Mouse (Mus musculus) c-Kit-positive CD71-positive TER-119-positive erythroid progenitor cells, embryonic 14.5 days (primary cell): Measurements from ENCODE around the gene Gas2.
A peak's percentile ranks its signal among the peaks of the same experiment; 100 is the strongest.

ENCODE experiments used
- DNase-seq: peaks from one replicate; pipeline ENCODE4 v3.0.0-alpha.2; 2013; ENCODE audit warnings: low spot score

Gas2 gene

DNA sequence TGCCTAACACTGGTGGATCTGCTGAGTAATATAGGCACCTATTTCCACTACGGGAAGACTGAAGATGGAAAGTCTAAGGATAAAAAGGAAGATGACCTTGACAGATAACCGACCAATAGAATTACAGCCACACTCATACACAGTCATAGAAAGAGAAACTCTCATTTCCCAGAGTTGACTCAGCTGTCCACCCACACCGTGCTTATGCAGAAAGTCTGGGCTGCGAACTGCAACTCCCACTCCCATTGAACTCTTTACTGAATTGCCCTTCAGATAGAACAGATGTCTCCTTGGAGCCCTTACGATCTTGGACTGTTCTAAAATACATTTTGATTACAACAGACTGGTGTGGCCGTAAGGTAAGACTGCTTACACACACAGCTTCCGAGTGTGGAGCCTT is 102.9 kb downstream of the Gas2 start:
- DNase-seq, result no peak

DNA sequence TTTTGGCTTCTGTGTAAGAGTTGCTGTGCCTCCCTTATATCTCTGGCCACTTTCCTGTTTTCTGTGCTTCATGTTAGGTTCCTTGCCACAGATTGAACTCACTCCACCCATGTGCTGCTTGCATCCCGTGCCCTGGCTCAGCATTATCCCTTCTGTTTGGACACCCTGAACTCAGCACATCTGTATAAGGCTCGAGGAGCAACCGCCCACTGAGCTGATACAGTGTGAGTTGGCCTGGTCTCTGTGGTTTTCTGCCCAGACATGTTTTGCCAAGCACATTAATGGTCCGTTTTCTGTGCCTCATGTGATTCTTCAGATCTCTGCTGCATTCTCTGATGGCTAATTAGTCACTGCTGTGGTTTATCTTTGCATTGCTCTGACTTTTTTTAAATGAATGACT is 105.8 kb downstream of the Gas2 start:
- no peak for DNase-seq

DNA sequence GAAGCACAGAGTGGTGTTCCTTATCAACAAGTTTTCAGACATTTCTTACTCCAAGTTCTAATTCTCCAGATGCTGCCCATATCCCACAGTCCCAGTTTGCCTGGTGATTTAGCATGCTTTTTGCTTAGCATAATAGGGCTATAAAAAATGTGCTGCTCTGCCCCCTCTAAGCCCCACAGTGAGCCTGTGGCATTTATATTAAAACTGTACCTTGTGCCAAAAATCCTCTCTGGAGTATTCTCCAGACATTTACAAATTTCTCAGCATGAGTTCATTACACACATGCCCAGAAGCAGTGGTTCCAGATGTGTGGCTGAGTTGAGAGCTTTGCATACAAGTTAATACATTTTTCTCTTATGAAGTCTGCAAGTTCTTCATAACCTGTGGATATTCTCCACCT is 107.6 kb downstream of the Gas2 start:
- DNase-seq, result no peak

DNA sequence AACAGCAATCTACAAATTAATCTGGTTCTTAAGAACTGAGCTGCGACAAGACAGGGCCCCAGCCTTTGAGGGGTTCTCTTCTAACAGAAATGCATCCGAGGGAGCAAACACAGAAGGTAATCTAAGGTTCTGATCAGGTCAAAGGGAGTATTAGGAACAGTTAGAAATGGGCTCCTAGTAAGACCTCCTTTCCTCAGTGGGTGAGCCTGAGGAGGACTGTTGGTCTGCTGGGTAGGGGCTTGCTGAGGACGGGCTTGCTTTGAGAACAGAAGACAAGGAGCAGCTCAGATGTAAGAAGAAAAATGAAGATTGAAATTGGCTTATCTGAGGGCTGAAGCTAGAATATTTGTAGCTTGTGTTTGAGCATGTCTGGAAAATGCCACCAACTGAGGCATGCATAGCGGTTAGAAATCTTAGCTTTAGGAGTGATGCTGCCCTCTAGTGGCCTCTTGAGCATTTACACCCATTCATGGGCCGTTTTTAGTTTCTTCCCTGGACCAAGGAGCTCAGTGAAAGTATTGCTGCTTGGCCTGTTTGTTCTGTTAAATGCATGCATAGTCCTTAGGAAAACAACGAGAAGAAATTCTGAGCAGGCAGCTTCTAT is 110.5 kb downstream of the Gas2 start:
- peak; percentile 55 for DNase-seq

DNA sequence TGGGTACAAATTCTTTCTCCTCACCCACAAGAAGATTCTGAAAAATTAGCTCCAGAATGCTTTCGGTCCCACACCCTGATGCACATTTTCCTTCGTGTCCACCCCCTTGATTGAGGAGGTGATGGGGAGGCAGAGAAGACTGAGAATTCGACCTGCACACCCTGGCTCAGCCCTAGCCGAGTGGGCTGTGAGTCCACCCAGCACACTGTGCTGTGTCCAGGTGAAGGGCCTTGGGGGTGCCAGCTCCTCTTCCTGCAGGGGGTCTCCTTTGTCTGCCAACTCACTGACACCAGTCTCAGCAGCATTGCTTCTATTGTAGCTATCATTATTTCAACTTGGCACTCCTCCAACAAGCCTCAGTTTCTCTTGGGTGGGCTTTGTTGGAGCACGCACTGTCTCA is 111.3 kb downstream of the Gas2 start:
- no peak for DNase-seq

DNA sequence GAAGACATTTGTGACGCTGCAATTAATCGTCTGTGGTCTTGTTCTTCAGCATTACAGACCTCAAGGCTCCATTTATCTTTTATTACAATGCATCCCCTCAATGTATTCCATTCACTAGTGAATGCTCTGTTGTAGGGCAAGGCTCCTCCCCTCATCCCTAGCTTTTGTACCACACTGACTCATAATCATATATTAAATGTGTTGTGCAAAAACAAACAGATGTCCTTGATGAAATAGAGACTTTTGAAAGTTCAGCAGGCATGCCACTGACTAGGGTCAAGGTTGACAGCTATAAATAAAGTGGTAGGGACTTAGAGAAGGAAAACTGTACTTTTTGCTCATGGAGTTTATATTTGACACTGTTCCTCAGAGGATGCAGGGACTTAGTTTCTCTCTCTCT is 111.7 kb downstream of the Gas2 start:
- DNase-seq, result no peak

DNA sequence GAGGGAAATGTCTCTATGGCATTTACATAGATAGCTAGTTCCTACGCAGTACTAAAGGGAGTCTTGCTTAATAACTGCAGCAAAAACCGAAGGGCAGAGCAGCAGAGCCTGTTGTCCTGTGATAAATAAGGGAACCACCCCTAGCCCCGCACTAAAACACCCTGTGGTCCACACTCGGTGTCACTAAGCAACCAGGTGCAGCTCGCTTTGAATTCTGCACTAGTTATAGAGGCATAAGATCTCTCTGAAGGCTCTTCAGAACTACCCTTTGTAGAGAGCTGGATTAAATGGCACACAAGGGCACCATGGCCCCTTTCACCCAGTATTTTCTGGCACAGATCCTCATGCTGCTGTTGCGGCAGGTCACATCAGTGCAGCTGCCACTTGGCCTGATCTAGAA is 113.4 kb downstream of the Gas2 start:
- no peak for DNase-seq

DNA sequence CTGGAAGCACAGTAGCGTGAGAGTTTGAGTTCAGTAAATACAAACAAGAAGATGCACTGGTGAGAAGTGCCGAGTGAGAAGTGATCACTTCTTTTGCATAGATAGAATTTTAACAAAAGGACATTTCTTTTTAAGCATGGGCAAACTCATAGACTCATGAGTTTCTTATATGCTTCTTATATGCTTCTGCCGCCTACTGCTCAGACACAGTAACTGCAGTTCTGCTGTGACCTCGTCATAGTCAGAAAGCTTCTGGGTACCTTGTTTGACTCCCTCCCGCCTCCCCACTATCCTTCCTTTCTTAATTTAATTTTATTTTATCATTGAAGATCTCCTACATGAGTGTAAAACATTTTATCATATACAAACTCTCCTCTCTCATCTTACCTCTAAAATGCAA is 117.5 kb downstream of the Gas2 start:
- no peak for DNase-seq

DNA sequence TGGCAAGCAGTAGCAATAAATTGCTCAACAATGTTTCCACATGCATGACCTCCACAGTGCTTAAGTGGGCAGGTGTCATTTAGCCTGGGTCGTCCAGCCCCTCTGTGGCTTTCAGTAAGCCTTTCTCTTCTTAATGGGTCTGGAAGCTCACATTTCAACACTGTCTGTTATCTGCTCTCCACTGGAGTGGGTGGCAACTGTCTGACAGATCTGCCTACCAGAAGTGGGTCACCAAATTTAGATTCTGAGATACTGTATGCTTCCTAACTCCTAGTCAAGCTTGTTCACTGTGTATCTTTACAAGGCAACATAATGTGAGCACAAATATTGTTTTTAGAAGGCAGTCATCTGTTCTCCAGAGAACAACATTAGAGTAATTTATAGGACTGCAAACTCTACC is 120.5 kb downstream of the Gas2 start:
- no peak for DNase-seq

DNA sequence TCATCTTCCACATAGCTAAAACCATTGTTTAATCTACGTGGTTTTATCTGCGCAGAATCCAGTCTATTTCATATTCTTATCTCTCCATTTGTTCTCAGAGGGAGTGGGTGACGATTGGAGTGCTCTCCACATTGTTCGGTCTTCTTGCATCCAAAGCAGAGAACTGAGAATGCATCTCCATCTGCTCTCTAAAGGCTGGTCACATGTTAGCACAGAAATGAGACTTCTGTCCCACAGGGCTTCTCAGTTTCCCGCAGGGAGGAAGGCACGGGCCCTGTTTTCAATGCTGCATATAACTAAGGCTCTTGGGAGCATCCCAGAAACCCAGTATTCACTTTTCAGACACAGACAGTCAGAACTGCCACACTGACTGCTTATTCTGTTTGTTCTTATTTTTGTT is 123.9 kb downstream of the Gas2 start:
- DNase-seq, result no peak

DNA sequence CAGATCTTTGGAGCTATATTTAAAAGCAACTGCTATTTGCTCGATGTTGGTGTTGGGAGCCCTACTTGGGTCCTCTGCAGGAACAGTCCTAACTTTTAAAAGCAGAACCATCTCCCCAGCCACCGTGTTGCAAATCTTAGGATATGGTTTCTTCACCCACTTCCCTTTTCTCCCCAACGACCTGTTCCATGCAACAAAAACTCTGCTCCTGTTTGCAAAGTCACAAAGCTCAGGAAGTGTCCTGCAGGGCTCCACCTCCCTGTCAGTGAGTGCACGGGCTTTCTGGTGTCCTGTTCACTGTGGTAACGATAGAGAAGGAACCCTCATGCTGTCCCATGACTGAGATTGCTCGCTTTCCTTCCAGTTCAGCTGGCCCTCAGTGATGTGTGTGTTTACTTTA is 125.1 kb downstream of the Gas2 start:
- DNase-seq, result no peak

DNA sequence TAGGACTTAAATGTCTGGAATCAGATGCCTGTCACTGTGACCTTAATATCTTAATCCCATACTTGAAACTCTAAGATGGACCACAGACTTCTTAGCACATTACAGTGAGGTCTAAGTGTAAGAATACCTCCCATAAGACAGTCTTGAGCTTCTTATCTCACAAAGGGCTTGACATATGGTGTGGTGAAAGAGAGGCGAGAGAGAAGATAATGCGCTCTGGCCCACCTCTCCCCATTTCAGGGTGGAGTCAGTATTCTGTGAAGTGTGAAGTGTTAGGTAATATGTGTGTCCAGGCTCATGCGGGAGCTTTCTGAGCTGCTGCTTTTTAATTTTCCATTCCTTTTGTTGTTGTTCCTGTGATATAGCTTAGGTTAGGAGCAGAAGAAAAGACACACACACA is 129.2 kb downstream of the Gas2 start:
- peak; percentile 83 for DNase-seq

DNA sequence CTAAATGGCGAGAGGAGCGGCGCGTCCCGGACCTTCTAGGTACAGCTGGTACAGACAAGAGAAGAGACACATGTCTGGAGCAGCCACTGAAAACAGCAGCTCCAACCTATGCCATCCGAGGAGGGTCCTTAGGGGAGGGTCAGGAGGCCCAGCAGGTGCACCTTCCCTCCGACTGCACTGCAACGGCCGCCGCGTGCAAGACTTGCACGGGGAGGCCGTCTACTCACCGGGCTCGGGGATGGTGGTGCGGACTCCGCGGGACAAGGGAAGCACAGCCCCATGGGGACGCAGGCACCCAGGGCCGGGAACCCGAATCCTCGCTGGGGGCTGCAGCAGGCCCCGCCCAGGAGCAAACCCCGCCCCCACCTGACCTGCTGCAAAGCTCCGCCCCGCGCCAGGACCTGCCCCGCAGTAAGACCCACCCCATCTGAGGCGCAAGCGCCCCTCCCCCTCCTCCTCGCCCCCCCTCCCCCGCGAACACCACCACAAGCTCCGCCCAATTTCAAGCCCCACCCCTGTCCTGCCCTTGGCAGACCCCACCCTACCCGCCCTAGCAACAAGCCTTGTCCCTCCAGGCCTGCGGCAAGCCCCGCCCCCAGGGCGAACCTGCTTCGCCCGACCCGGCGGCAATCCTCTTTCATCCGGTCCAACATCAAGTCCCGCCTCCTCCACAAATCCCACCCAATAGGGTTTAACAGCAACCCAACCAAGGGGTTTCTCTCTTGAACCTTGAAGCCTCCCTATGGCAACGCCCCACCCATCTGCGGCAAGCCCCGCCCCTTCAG is 143.9 kb downstream of the Gas2 start, which contains the start of gene Svip:
TSS of gene Svip (minus strand) at position 508 of the 785 bp plus-strand sequence.
- peak; percentile 93 for DNase-seq

DNA sequence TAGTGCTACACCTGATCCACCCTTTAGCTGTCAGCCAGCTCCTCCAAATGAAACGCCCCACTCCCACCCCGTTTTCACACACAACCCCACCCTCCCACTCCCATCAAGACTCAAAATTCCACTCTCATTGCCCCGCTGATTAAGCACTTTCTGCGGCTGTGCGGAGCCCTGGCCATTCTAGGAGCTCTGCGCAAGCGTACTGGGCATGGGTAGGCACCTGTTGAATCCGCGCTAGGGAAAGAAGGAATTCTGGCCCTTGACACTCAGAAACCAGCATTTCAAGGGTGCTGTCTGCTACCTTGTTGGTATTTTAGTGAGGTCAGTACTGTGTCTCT is 144.4 kb downstream of the Gas2 start:
- DNase-seq, result no peak

DNA sequence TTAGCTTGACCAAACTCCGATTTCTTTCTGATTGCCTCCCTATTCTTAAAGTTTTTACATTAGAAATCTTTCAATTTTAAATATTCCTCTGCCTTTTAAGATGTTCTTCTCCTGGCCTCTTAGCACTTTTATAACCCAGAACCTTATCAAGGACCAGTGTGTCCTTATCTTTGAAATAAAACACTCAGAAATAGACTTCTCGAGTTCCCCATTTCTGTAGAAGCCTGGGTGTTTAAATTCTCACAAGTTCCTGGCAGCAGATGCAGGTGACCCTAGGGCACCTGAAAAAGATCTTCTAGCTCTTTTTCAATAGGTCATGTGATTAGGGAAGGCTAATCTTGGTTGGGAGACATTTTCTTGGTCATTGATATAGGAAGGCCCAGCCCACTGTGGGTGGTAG is 145.3 kb downstream of the Gas2 start:
- DNase-seq, result no peak

DNA sequence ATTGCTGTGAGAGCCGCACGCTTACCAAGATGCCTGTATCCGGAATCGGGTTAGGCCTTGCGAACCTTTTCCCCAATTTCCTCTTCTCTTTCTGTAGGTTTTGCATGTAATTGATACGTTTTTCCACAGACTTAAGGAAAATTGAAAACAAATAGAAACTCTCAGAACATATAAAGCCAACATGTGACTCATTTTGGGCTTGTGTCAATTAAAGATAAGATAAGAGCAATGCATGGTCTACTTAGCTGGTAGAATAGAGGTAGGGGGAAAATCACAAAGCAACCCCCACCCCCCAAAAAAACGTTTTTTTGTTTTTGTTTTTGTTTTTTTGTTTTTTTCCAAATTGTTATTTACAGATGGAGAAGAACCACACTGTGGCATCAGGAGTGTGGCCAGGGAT is 151.6 kb downstream of the Gas2 start:
- no peak for DNase-seq

DNA sequence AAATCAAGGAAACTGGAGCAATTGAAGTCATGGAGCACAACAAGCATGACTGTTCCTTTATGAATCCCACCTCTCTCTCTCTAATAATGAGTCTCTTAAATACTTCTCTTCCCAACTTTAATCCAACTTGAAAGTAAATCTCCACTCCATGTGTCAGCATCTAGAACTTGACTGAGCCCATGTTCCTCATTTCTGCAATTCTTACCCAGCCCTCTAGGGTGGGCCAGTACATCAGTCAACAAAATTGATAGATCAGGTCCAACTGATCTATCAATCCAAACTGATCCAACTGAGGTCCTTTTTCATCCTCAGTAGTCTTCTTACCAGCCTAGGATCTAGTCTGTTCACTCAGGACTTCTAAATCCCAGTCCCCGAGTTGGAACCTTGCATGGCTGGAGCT is 153.4 kb downstream of the Gas2 start:
- no peak for DNase-seq

DNA sequence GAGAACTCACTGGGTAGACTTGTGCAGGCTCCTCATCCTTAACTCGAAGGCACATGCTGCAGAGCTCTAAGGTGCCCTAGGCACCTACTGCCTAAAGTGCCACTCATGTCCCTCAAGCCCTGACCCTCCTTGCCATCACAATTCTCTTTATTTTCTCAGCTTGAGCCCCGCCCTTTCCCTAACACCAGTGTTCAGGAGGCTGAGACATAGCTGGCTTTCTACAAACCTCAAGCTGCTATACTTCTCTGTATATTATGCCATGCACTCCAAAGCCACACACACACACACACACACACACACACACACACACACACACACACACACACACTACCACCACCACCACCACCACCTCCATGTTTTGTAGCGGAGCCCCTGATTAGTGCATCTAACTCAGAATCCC is 153.8 kb downstream of the Gas2 start, which contains the start of gene 1700015G11Rik:
TSS of gene 1700015G11Rik (minus strand) at position 101 of the 400 bp plus-strand sequence.
- no peak for DNase-seq

DNA sequence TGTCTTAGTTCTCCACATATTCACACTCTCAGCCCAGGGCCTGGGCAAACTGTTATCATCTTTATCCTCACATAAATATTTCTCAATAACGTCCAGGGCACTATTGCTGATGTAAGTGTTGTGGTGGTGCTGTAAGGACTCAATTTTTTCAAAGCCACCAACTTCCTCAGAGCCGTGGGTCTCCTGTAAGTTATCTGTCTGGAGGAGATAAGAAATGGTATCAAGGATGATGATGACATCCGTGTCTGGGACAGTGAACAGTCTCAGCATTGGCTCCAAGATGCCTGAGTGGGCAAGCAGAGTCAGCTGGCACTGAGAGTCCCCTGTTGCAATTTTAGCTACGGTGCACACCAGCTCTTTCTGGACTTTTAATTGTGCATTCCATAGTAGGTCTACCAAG is 160.2 kb downstream of the Gas2 start:
- no peak for DNase-seq

DNA sequence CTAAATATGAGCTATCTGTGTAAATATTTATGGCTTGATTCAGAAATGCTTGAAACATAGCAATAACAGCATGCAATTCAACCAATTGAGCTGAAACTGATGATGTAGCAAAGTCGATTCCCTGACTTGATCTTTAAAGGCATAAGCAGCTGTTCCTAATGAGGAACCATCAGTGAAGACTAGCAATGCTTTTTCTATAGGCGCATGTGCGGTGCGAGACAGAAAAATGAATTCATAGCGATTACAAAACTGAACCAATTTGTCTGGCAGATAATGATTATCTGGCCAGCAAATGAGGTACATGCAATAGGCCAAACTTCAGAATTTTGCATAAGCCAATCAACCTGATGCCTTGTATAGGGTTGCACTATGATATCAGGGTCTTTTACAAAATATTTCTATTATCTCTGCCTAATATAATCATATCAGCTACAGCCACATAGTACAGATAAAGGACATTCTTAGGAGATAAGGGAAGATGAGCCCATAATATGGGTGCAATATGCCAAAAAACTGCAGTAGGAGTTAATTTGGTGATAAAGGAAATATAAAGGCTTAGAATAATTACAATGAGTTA is 162.3 kb downstream of the Gas2 start:
- no peak for DNase-seq

DNA sequence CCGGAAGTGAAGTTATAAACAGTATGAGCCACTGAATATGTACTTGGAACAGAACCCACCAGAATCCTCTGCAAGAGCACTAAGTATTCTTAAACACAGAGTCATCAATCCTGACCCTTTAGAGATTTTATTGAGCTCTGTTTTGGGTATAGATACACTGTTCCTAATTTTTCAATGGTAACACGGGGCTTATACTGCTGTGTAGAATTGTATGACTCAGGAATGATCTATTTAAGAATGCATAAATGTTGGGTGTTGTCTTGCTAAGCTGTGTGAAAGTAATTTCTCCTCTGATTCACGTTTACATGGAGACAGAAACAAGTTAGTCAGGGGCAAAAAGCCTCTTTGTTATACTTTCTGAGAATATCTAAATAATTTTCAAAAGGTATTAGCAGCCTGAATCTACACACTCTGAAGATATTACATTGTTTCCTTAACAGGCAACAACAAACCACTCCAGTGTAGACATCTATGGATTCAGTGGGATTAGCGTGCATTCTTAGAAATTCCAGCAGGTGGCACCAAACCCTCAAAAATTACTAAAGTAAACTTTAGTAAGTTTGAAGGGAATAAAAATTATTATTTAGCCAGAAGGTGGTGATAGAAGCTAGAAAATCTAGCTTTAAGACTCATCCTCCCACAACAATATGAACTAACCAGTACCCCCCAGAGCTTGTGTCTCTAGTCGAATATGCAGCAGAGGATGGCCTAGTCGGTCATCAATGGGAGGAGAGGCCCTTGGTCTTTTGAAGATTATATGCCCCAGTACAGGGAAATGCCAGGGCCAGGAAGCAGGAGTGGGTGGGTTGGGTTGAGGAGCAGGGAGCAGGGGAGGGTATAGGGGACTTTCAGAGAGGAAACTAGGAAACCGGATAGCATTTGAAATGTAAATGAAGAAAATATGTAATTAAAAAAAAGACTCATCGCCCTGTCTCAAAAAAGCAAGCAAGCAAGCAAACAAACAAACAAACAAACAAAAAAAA is 176.1 kb downstream of the Gas2 start:
- peak; percentile 12 for DNase-seq
